Mouse (Mus musculus) intestine, embryonic 14.5 days (tissue): ENCODE measurements around the gene Fam161b. TPM values are rescaled to one million over a fixed set of nuclear protein-coding genes. Genes with fewer than 3 reads are reported as not detected.
A peak's percentile ranks its signal among the peaks of the same experiment; 100 is the strongest.

Experiments used
- ATAC-seq: fragments of 200-750 bp; cut with Nextera tagmentation; replicated peaks from 2 replicates; pipeline ENCODE4 v1.8.0; 2017; ENCODE audit warnings: low read depth, moderate number of reproducible peaks, moderate TSS enrichment, moderate library complexity; ENCODE audit not compliant: low FRiP score, low TSS enrichment
- DNase-seq: peaks from one replicate; pipeline ENCODE4 v3.0.0-alpha.2; 2018; ENCODE audit warnings: low spot score
- H3K27ac ChIP-seq: fragments of 300-500 bp; sonication (generic); 2 replicates; pipeline ENCODE4 v1.5.1; 2014; ENCODE audit warnings: low read depth, mild to moderate bottlenecking, control low read depth
- H3K27me3 ChIP-seq: fragments of 300-500 bp; sonication (generic); replicated peaks from 2 replicates; pipeline ENCODE4 v1.6.1; 2014; ENCODE audit warnings: low read length, control low read depth; ENCODE audit not compliant: control insufficient read depth, insufficient read depth
- H3K36me3 ChIP-seq: fragments of 300-500 bp; sonication (generic); 2 replicates; pipeline ENCODE4 v1.6.1; 2014; ENCODE audit warnings: low read length, control low read depth; ENCODE audit not compliant: control insufficient read depth, insufficient read depth
- H3K4me1 ChIP-seq: fragments of 300-500 bp; sonication (generic); replicated peaks from 2 replicates; pipeline ENCODE4 v1.6.1; 2014; ENCODE audit warnings: low read length, control low read depth, mixed read lengths; ENCODE audit not compliant: control insufficient read depth, insufficient read depth
- H3K4me2 ChIP-seq: fragments of 300-500 bp; sonication (generic); 2 replicates; pipeline ENCODE4 v1.6.1; 2014; ENCODE audit warnings: low read length
- H3K4me3 ChIP-seq: fragments of 300-500 bp; sonication (generic); 2 replicates; pipeline ENCODE4 v1.5.1; 2014; ENCODE audit warnings: low read depth, low read length, control low read depth, mixed read lengths
- H3K9ac ChIP-seq: fragments of 300-500 bp; sonication (generic); 2 replicates; pipeline ENCODE4 v1.6.1; 2014; ENCODE audit warnings: mild to moderate bottlenecking, low read length
- H3K9me3 ChIP-seq: fragments of 300-500 bp; sonication (generic); 2 replicates; pipeline ENCODE4 v1.6.1; 2016; ENCODE audit warnings: low read length, control low read depth; ENCODE audit not compliant: control insufficient read depth
- WGBS: fragments of 180-500 bp; shearing (Covaris S2); extraction: QIAGEN DNeasy Blood & Tissue Kit; methylation state at CpG from one replicate; pipeline ENCODE4 v1.1.7; 2014; 5-methylcytosine and 5-hydroxymethylcytosine counted together
- polyA plus RNA-seq: library from polyadenylated mRNA; unstranded; fragments of >200 nt; fragmentation: Nextera tagmentation; extraction: Ambion mirVana; gene quantifications from 2 replicates; pipeline ENCODE4 v1.2.1, GENCODE M21; 2014

The Fam161b gene
- polyA plus RNA-seq, 1 experiment from 2014 or later, result 2.5 TPM

DNA sequence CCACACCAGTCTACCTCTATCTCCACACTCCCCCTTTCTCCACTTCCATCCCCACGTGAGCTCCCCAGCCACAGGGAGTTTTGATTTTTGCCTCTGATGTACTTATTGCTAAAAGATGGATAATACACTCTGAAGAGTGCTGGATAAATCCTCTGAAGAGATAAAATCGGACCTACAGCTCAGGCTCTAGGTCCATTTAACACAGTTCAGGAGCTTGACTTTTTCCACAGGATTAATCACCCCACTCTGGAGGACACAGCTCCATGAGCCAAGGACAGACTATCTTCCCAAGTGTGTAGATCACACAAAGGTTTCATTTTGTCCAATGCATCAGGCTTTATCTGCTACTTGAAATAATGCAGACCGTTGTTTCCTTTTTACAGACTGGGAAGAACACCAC, 38.4 kb upstream of the Fam161b start:
- DNase-seq (no peak), ATAC-seq (no peak)
- no peaks in the 10 kb centered on the region for H3K36me3 ChIP-seq
- H3K27me3 ChIP-seq, result no peaks in the 10 kb centered on the region
- no peak overlapping the region for H3K4me3 ChIP-seq
- H3K9me3 ChIP-seq, result no peaks in the 10 kb centered on the region
- no peak overlapping the region for H3K9ac ChIP-seq
- WGBS, result 61% methylated on average over 3 of the region's 3 CpGs
- 0 out of 2 replicates have a peak, but pooled peaks cover 3% of the 10 kb centered on the region for H3K4me1 ChIP-seq
- H3K4me2 ChIP-seq, result no peak overlapping the region; the same call in 1 of the 2 replicates
- H3K27ac ChIP-seq, result peak overlapping the region; percentile 40

DNA sequence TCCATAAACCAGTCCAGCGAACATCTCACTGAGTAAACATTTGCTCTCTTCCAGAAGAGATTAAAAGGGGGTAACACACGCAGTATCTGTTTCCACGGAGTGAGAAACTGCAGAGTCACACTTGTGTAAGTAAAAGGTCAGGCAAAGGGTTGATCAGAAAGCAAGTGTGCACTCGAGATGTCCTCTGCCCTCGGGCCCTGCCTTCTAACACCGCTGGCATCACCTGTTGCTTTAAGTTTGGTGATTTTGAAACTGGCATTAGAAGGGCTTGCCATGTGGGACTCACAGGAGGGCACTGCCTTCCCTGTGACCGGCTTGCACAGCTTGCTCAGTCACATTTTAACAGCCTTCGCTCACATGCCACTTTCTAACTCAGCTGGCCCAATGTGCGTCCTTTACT, 38.0 kb upstream of the Fam161b start:
- no peak overlapping the region for H3K4me3 ChIP-seq

GRCm38 (mm10) chr12:84399135-84399534, 37.5 kb upstream of the Fam161b start:
- Histone ChIP-seq H3K4me2 (no peak overlapping the region), H3K27ac (peak overlapping the region; percentile 40; the same call in 1 of the 2 replicates), H3K36me3 (no peaks in the 10 kb centered on the region), H3K9ac (no peak overlapping the region), H3K4me3 (no peak overlapping the region), H3K27me3 (no peaks in the 10 kb centered on the region), H3K4me1 (0 out of 2 replicates have a peak, but pooled peaks cover 3% of the 10 kb centered on the region), H3K9me3 (no peaks in the 10 kb centered on the region)
- ATAC-seq (no peak), DNase-seq (peak; percentile 52)
- 74% methylated on average over 9 of the region's 9 CpGs for WGBS

More for the DNA sequence above, 38.0 kb upstream of the Fam161b start:
- Histone ChIP-seq H3K4me2 (no peak overlapping the region), H3K27me3 (no peaks in the 10 kb centered on the region), H3K9ac (no peak overlapping the region), H3K9me3 (no peaks in the 10 kb centered on the region), H3K27ac (peak overlapping the region; percentile 40; the same call in 1 of the 2 replicates), H3K4me1 (0 out of 2 replicates have a peak, but pooled peaks cover 3% of the 10 kb centered on the region), H3K36me3 (no peaks in the 10 kb centered on the region)
- DNase-seq (no peak), ATAC-seq (no peak)
- WGBS, result 46% methylated on average over 9 of the region's 9 CpGs

DNA sequence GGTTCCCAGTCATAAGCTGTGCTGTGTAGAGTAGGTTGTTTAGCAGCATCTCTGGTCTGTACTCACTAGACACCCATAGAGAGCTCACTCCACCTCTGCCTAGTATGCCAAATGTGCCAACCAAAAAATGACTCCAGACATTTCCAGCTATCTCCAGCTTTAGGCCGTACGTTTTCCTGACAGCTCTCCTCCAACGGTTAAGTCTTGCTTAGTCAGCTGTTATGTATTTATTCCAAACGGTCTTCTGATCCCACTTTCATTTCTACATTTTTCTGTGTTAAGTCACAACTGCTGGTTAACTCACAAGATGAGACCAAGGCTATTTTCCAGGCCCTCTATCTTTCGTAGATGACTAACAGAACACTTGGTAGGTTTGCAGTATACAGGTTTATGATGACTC, 37.0 kb upstream of the Fam161b start:
- Histone ChIP-seq H3K9me3 (no peaks in the 10 kb centered on the region), H3K9ac (no peak overlapping the region), H3K4me3 (no peak overlapping the region), H3K27ac (no peak overlapping the region), H3K4me2 (no peak overlapping the region), H3K36me3 (no peaks in the 10 kb centered on the region), H3K4me1 (0 out of 2 replicates have a peak, but pooled peaks cover 3% of the 10 kb centered on the region), H3K27me3 (no peaks in the 10 kb centered on the region)
- 71% methylated on average over 5 of the region's 5 CpGs for WGBS
- no peak for DNase-seq
- no peak for ATAC-seq

- Histone ChIP-seq H3K27ac (no peak overlapping the region), H3K4me3 (no peak overlapping the region), H3K9ac (no peak overlapping the region), H3K9me3 (no peaks in the 10 kb centered on the region), H3K36me3 (no peaks in the 10 kb centered on the region), H3K4me1 (0 out of 2 replicates have a peak, but pooled peaks cover 3% of the 10 kb centered on the region), H3K27me3 (no peaks in the 10 kb centered on the region), H3K4me2 (no peak overlapping the region)
- DNase-seq (no peak), ATAC-seq (no peak)
Measured at GRCm38 (mm10) chr12:84397685-84398084, 36.1 kb upstream of the Fam161b start.

GRCm38 (mm10) chr12:84396947-84397679, 35.5 kb upstream of the Fam161b start:
- Histone ChIP-seq H3K4me2 (no peak overlapping the region), H3K9ac (no peak overlapping the region), H3K27me3 (no peaks in the 10 kb centered on the region), H3K36me3 (no peaks in the 10 kb centered on the region), H3K27ac (no peak overlapping the region), H3K4me3 (no peak overlapping the region), H3K9me3 (no peaks in the 10 kb centered on the region), H3K4me1 (0 out of 2 replicates have a peak, but pooled peaks cover 3% of the 10 kb centered on the region)
- WGBS, result 89% methylated on average over 14 of the region's 14 CpGs
- ATAC-seq (no peak), DNase-seq (no peak)

DNA sequence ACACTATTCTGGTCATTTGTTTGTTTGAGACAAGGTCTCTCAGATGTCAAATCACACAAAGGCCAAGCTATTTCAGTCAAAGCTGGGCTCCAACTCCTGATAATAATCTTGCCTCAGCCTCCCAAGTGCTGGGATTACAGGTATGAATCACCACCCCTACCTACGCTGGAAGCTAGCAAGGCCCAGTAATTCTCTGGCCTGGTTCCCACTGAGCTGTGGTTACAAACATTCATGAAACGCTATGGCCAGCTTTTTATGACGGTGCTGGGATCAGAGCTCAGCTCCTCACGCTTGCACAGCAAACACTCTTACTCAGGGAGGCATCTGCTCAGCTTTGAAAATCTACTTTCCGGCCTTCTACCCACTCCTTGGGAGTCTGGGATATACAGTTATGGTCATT, 32.2 kb upstream of the Fam161b start:
- ATAC-seq (no peak), DNase-seq (no peak)
- H3K4me2 ChIP-seq, result no peak overlapping the region
- 83% methylated on average over 5 of the region's 5 CpGs for WGBS
- no peak overlapping the region for H3K9ac ChIP-seq
- H3K9me3 ChIP-seq, result no peaks in the 10 kb centered on the region
- no peaks in the 10 kb centered on the region for H3K36me3 ChIP-seq
- H3K27ac ChIP-seq, result no peak overlapping the region
- H3K27me3 ChIP-seq, result no peaks in the 10 kb centered on the region
- no peaks in the 10 kb centered on the region for H3K4me1 ChIP-seq
- H3K4me3 ChIP-seq, result no peak overlapping the region

DNA sequence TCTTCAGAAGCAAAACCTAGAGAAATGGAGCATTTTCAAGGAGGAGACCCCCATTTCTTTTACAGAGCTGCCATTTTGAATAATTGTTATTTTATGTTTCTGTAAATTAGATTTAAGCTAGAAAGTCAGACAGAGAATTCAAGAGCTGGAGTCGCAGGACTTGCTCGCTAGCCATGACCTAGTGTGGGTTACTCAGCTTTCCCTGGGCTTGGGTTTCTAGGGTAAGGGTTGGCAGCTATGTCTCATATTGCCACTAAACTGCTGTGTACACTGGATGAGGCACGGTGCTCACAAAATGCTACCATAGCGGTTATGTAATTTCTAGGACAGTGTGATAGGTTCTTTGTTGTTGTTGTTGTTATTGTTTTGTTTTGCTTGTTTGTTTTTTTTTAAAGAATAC, 31.0 kb upstream of the Fam161b start:
- no peak overlapping the region for H3K27ac ChIP-seq
- 93% methylated on average over 4 of the region's 4 CpGs for WGBS
- no peaks in the 10 kb centered on the region for H3K36me3 ChIP-seq
- H3K4me1 ChIP-seq, result no peaks in the 10 kb centered on the region
- H3K4me3 ChIP-seq, result no peak overlapping the region
- DNase-seq, result no peak
- H3K9me3 ChIP-seq, result no peaks in the 10 kb centered on the region
- H3K27me3 ChIP-seq, result no peaks in the 10 kb centered on the region
- H3K9ac ChIP-seq, result no peak overlapping the region
- H3K4me2 ChIP-seq, result no peak overlapping the region
- no peak for ATAC-seq

DNA sequence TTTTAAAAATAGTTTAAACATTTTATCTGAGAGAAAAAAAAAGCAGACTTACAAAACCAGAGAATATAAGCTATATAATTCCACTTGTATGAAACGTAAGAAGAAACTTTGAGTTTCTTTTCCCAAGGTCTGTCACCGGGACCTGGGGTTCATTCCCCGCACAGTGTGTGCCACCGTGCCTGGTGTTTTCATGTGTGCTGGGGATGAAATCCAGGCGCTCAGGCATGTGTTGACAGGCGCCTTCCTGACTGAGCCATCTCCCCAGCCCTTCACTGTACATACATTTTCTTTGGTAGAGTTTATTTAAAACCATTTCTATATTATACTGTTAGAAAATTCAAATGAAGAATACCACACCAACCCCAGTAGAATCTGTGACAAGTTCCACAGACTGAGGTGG, 28.7 kb upstream of the Fam161b start:
- no peak overlapping the region for H3K4me3 ChIP-seq
- no peak overlapping the region for H3K27ac ChIP-seq
- no peaks in the 10 kb centered on the region for H3K4me1 ChIP-seq
- no peaks in the 10 kb centered on the region for H3K27me3 ChIP-seq
- 75% methylated on average over 6 of the region's 6 CpGs for WGBS
- H3K4me2 ChIP-seq, result no peak overlapping the region
- no peaks in the 10 kb centered on the region for H3K36me3 ChIP-seq
- no peak for DNase-seq
- no peaks in the 10 kb centered on the region for H3K9me3 ChIP-seq
- H3K9ac ChIP-seq, result no peak overlapping the region
- no peak for ATAC-seq
